Mouse (Mus musculus): ENCODE measurements at regions not wholly inside any gene's neighbourhood (a gene's known extent, or its start where the extent isn't known, plus 50 kb on each side); places are given as distances from the start of the nearest gene placed in this dataset.

- DNase-seq (ENCODE audit: low spot score in 2 of 2), result peak in 1 of 2 experiments; percentile 51
Measured at GRCm38 (mm10) chr4:38224512-38224911, 1225.6 kb upstream of the 1700009N14Rik start.

Data from cerebellum, postnatal 4 days (tissue).